Mouse (Mus musculus): ENCODE measurements around the gene Cntfr.
A peak's percentile ranks its signal among the peaks of the same experiment; 100 is the strongest.

Cntfr gene

GRCm38 (mm10) chr4:41641199-41641822 is 55.6 kb downstream of the Cntfr start:
- DNase-seq: no peak

DNA sequence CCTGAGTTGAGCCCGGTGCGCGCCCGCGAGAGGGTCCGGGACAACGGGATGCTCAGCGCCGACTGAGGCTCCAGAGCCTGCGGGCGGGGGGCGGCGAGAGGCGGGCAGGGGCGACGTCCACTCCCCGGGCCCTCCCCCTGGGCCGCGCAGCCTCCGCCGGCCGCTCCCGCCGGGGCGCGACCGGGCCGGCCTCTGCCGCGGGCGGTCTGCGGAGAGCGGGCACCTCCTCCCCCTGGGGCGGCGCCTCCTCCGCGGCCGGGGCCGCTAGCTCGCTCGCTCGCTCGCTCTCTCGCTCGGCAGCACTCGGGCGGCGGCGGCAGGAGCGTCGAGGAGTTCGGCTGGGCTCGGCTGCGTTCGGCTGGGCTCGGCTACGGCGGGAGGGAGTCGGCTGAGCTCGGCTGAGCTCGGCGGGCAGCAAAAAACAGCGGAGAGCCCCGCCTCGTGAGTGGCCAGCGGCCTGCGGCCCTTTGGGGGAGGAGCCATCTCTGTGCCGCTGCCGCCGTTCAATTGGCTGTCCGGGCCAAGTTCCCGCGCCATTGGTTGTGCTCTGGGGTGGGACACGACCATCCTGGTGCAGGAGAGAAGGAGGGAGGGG is 56.9 kb downstream of the Cntfr start, which contains the start of gene Enho:
Enho (minus strand) TSS at position 412 of the 595 bp plus-strand sequence.
- DNase-seq: peak; percentile 98

DNA sequence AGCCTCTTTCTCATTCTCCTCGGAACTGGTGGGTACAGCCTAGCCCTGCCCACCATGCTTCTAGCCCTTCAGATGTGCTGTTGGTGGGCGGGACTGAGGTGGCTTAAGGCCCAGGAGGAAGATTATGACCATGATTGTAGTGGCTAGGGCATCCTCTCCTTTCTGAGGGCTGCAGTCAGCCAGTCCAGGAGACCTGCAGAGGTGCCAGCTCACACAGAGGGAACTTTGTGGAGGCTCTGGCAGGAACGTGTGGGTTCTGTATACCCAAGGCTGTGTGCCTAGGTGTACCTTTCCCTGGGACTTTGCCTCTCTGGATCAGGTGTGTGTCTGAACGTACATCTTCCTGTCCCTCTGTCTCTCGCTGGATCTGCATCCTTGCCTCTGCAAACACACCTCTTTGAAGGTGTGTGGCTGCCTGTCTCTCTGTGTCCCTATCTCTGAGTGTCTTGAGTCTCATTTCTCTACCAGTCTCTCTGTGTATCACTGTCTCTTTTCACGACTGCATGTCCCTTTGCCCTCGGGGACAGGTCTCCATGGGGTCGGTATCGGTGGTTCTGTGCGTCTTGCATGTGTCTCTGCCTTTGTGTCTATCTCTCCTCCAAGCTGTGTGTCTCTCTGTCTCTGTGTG is 57.6 kb downstream of the Cntfr start:
- DNase-seq: peak; percentile 75

- DNase-seq: peak; percentile 75
Measured at GRCm38 (mm10) chr4:41638828-41639213, 58.1 kb downstream of the Cntfr start.

- peak; percentile 65 for DNase-seq
Measured at GRCm38 (mm10) chr4:41638186-41638731, 58.6 kb downstream of the Cntfr start.

DNA sequence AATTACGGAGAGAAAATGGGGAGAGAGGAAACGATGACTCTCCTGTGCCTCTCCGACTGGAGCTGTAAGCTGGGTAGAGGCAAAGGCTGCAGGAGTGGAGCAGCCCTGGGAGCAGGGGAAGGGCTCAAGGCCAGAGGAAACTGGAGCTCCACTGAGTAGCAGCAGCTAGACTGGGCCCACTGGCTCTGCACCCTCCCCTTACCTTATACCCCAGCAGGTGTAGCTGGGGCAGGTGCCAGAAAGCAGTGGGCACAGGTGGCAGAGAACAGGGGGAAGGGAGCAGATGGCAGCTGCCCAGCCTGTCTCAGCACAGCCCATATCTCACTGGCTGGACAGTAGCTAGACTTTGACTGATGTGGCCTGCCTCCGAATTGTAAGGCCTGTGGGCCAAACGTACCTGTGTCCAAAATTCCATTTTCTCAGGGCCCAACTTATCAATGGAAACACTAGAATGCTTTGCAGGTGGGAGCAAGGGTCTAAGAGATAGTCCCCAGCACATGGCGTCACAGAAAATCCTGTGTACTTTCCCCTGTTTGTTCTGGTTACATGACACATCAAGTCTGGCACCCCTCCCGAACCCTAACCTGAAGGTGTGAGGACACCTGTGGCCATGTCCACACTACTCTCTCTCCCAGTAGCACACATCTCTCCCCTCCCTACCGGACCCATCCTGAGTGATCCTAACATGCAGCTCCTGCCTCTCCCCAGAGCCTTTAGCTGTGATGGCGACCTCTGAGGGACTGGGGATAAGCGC is 59.8 kb downstream of the Cntfr start:
- peak; percentile 92 for DNase-seq

DNA sequence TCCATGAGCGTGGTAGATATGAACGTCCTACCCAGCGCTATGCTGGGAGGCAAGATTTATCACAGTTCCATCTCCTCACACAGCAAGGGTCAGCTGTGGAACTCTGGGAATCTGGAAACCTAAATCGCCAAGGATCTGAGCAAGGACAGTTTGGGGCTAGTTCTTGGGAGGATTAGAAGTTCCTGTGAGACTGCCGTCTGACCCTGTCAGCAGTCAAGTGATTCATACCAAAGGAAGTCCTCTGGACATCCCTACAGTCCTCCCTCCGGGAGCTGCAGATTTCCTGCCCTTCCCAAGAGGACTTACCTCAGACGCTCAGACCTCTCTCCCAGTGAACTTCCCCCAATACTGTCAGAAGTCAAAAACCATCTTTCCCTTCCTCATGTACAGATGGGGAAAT is 60.5 kb downstream of the Cntfr start:
- DNase-seq: no peak

DNA sequence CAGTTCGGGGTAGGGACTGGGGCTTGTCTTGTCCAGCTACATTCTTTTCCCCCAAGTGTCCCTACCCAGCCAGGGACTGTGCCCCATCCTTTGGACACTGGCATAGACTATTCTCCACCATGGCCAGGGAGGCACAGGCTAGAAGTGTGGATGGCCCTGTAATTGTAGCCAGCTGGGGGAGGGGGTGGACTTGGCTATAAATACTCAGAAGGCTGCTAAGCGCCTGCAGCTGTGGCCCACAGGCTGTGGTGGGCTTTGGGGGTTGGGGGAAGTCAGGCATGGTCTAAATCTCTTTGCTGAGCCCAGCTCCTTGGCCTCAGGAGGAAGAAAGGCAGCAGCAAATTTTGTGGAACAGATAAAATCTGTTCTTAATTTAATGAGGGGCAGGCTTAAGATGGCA is 61.0 kb downstream of the Cntfr start:
- DNase-seq: no peak

DNA sequence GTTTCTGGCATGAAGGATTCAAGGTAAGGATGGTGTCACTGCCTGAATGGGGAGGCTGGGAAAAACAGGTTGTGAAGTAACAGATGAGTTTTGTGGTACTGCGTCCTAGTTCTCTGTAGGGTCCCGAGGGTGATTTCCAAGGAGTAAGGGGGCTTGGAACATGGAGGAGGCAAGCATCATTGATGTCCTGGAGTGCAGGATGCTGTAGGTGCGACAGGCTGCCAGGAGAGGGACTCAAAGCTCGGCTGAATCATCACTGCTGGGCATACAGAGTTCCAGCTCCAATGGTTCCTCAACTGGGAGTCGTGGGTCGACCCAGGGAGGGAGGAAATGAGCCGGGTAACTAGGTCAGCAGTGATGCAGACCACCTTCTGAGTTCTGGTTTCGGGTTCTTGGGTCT is 61.7 kb downstream of the Cntfr start:
- no peak for DNase-seq

- DNase-seq: no peak
Measured at GRCm38 (mm10) chr4:41634631-41635030, 62.3 kb downstream of the Cntfr start.

GRCm38 (mm10) chr4:41633001-41633400 is 63.9 kb downstream of the Cntfr start:
- DNase-seq: no peak

GRCm38 (mm10) chr4:41631390-41631789 is 65.5 kb downstream of the Cntfr start:
- DNase-seq: peak; percentile 73

DNA sequence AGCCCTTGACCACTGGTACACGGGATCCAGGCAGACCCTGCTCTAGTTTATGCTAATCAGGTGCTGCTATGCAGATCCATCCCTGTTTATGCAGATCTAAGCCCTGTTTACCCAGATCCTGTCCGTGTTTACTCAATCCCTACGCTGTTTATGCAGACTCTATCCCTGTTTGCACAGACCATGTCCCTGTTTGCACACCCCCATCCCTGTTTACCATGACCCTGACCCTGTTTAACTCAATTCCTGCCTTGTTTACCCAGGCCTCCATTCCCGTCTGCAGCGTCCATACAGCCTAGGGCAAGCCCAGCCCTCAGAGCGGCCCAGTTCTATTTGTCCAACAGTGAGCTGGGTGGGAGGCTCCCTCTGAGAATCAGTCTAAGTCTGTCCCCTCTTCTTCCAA is 66.7 kb downstream of the Cntfr start:
- DNase-seq: no peak

- DNase-seq: no peak
Measured at GRCm38 (mm10) chr4:41628202-41628927, 68.5 kb downstream of the Cntfr start.

- DNase-seq: no peak
Measured at GRCm38 (mm10) chr4:41622071-41622470, 74.8 kb downstream of the Cntfr start.

DNA sequence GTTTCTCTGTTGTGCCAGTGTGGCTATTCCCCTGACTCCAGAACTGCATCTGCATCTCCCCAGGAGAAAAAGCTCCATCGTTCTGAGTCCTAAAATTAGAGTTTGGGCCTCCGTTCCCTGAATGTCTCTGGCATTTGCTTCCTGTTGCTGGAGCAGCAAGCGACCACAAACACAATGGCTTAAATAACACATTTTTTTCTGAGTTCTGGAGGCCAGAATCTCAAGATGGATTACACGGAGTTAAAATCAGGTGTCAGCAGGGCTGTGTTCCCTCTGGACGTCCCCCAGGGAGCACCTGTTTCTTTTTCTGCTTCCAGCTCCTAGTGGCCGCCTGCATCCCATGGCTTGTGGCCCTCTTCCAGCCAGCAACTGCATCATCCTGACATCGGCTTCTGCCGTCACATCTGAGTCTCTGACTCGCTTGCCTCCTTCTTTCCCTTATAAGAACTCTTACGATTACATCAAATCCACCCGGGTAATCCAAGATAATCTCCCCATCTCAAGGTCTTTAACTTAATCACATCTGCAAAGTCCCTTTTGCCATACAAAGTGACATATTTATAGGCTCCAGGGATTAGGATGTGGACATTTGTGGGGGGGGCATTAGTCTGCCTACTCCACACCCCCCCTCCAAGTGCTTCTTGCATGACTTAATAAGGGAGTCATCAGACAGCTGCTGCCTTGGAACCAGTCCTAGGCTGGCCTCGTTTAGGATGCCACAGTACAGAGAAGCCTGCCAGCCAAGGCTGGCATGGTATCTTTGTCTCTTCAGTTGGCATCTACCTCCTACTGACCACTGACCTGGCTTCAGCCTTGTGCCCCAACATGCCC is 77.8 kb downstream of the Cntfr start:
- peak; percentile 95 for DNase-seq

- DNase-seq: peak; percentile 79
Measured at GRCm38 (mm10) chr4:41615661-41616599, 81.0 kb downstream of the Cntfr start.

DNA sequence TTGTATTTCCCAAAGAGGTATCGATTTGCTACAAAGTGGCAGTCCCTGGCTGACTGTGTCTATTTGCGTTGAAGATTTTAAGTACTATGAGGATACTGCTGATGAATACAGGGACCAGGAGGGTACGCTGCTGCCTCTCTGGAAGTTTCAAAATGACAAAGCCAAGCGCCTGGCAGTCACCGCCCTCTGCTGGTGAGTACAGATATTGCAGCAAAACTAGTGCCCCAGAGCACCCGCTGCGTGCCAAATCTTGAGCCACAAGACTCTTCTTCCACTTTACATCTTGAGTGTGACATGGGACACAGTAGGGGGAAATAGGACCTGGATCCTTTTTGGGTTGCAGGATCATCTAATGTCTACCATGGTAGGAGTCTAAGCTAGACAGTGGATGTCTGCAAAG is 82.7 kb downstream of the Cntfr start:
- peak; percentile 85 for DNase-seq

- DNase-seq: peak; percentile 32
Measured at GRCm38 (mm10) chr4:41612166-41612565, 84.7 kb downstream of the Cntfr start.

GRCm38 (mm10) chr4:41610594-41610980 is 86.3 kb downstream of the Cntfr start:
- peak; percentile 11 for DNase-seq
